Mouse (Mus musculus): ENCODE data around the gene Zfp62. TPM values are rescaled to one million over a fixed set of nuclear protein-coding genes. Genes with fewer than 3 reads are reported as not detected.
A peak's percentile ranks its signal among the peaks of the same experiment; 100 is the strongest.
"Not testable (repeated sequence)": the region's sequence is repeated elsewhere in the genome, so short reads cannot be mapped to it uniquely, and the experiment has no call there.

Zfp62 gene
- polyA plus RNA-seq, 1 experiment: 1.5 TPM

- Histone ChIP-seq H3K4me3 (replicated peaks) (no peak within 1 kb of the TSS), H3K36me3 (replicated peaks; ENCODE audit: low read length) (no peaks in the 10 kb centered on the region), H3K27me3 (replicated peaks) (no peaks in the 10 kb centered on the region), H3K4me1 (peaks cover 59% of the 10 kb centered on the region), H3K9me3 (no peaks in the 10 kb centered on the region)
- TF ChIP-seq FLI1 (IDR thresholded peaks at IDR 0.05; ENCODE audit: low read length) (no peak), GATA1 (IDR thresholded peaks at IDR 0.05; ENCODE audit: borderline replicate concordance, low read length) (no peak)
These were observed 16.1 kb upstream of the Zfp62 start, which contains the start of gene Btnl9 for GRCm38 (mm10) chr11:49186955-49187488. TSS of gene Btnl9 (minus strand) at chr11:49187159.

DNA sequence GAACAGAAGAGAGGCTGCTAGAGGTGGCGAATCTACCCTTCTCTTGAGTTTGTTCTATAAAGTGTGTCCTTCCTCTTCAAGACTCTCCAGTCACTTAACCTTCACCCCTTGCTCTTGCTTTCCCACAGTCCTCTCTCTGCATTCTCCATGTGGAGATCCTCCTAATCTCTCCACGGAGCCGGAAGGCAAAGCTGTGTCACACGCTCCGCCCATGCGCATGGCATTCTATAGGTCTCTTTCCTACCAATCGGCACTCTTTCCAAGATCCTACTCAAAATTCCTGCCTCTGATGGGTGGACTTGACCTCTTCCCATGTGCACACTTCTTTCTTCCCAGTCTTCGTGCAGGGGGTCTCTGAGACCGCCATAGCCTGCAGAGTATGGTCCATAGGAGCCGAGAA lies 15.4 kb upstream of the Zfp62 start:
- H3K27me3 ChIP-seq (replicated peaks): no peaks in the 10 kb centered on the region
- H3K4me3 ChIP-seq (replicated peaks): no peak overlapping the region
- H3K4me1 ChIP-seq: peaks cover 59% of the 10 kb centered on the region
- no peaks in the 10 kb centered on the region for H3K36me3 ChIP-seq (replicated peaks; ENCODE audit: low read length)
- H3K9me3 ChIP-seq: no peaks in the 10 kb centered on the region
- TF ChIP-seq GATA1 (IDR thresholded peaks at IDR 0.05; ENCODE audit: borderline replicate concordance, low read length): no peak
- TF ChIP-seq FLI1 (IDR thresholded peaks at IDR 0.05; ENCODE audit: low read length): no peak

GRCm38 (mm10) chr11:49189737-49190136 lies 13.4 kb upstream of the Zfp62 start:
- Histone ChIP-seq H3K27me3 (replicated peaks) (no peaks in the 10 kb centered on the region), H3K4me3 (replicated peaks) (no peak overlapping the region), H3K9me3 (no peaks in the 10 kb centered on the region), H3K36me3 (replicated peaks; ENCODE audit: low read length) (peaks cover 6% of the 10 kb centered on the region), H3K4me1 (peaks cover 42% of the 10 kb centered on the region)
- TF ChIP-seq GATA1 (IDR thresholded peaks at IDR 0.05; ENCODE audit: borderline replicate concordance, low read length): no peak
- no peak for TF ChIP-seq FLI1 (IDR thresholded peaks at IDR 0.05; ENCODE audit: low read length)

GRCm38 (mm10) chr11:49191083-49191482 lies 12.0 kb upstream of the Zfp62 start:
- Histone ChIP-seq H3K4me1 (peaks cover 40% of the 10 kb centered on the region), H3K9me3 (no peaks in the 10 kb centered on the region), H3K36me3 (replicated peaks; ENCODE audit: low read length) (peaks cover 9% of the 10 kb centered on the region), H3K4me3 (replicated peaks) (no peak overlapping the region), H3K27me3 (replicated peaks) (no peaks in the 10 kb centered on the region)
- TF ChIP-seq FLI1 (IDR thresholded peaks at IDR 0.05; ENCODE audit: low read length) (no peak), GATA1 (IDR thresholded peaks at IDR 0.05; ENCODE audit: borderline replicate concordance, low read length) (no peak)

GRCm38 (mm10) chr11:49194771-49195170 lies 8.3 kb upstream of the Zfp62 start:
- not testable (repeated sequence) for H3K4me3 ChIP-seq (replicated peaks); H3K27me3 ChIP-seq (replicated peaks); H3K9me3 ChIP-seq
- Histone ChIP-seq H3K36me3 (replicated peaks; ENCODE audit: low read length) (peaks cover 30% of the 10 kb centered on the region), H3K4me1 (peaks cover 26% of the 10 kb centered on the region)

- Histone ChIP-seq H3K36me3 (replicated peaks; ENCODE audit: low read length) (peaks cover 34% of the 10 kb centered on the region), H3K9me3 (no peaks in the 10 kb centered on the region), H3K4me3 (replicated peaks) (no peak overlapping the region), H3K4me1 (peaks cover 24% of the 10 kb centered on the region), H3K27me3 (replicated peaks) (no peaks in the 10 kb centered on the region)
- TF ChIP-seq FLI1 (IDR thresholded peaks at IDR 0.05; ENCODE audit: low read length) (no peak), GATA1 (IDR thresholded peaks at IDR 0.05; ENCODE audit: borderline replicate concordance, low read length) (no peak)
These were observed 7.2 kb upstream of the Zfp62 start for GRCm38 (mm10) chr11:49195819-49196322.

- peaks cover 41% of the 10 kb centered on the region for H3K4me1 ChIP-seq
- H3K27me3 ChIP-seq (replicated peaks): no peaks in the 10 kb centered on the region
- H3K9me3 ChIP-seq: no peaks in the 10 kb centered on the region
- H3K4me3 ChIP-seq (replicated peaks): no peak overlapping the region
- TF ChIP-seq FLI1 (IDR thresholded peaks at IDR 0.05; ENCODE audit: low read length) (no peak), GATA1 (IDR thresholded peaks at IDR 0.05; ENCODE audit: borderline replicate concordance, low read length) (no peak)
- H3K36me3 ChIP-seq (replicated peaks; ENCODE audit: low read length): peaks cover 33% of the 10 kb centered on the region
These were observed 2.4 kb upstream of the Zfp62 start for GRCm38 (mm10) chr11:49200666-49201065.

DNA sequence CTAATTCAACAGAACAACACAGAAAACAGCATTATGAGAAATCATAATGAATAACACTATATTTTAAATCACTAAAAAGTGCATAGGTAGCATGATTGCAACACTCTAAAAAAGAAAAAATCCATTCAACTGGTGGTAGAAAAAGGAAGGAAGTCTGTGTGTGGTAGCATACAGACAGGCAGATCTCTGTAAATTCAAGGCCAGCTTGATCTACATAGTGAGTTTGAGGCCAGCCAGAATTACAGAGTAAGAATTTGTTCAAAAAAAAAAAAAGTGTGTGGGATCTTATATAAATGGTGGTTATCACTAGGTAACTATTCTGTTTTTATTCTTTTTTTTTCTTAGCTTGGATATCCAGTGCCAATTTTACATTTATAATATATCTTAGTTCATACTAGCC lies 1.9 kb upstream of the Zfp62 start:
- peaks cover 30% of the 10 kb centered on the region for H3K36me3 ChIP-seq (replicated peaks; ENCODE audit: low read length)
- H3K9me3 ChIP-seq: no peaks in the 10 kb centered on the region
- H3K27me3 ChIP-seq (replicated peaks): no peaks in the 10 kb centered on the region
- TF ChIP-seq FLI1 (IDR thresholded peaks at IDR 0.05; ENCODE audit: low read length) (no peak), GATA1 (IDR thresholded peaks at IDR 0.05; ENCODE audit: borderline replicate concordance, low read length) (no peak)
- peak overlapping the region; percentile 82 for H3K4me3 ChIP-seq (replicated peaks)
- peaks cover 39% of the 10 kb centered on the region for H3K4me1 ChIP-seq

DNA sequence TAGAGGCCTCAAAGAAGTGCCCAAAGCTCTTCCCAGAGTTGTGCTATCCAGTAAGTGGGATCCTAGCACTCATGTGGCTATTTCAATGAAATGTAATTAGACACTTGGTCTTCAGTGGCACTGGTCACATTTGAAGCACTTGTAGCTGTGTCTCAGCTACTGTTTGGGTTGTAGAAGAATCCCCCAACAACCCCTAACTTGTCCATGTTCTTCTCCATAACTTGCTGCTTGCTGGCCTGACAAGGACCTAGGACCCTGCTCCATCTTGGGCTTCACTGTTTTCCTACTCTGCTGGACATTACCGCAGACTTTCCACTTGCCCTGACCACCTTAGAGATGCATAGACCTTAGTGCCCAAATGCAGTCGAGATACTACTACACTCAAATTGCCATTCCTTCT lies 1.0 kb upstream of the Zfp62 start:
- TF ChIP-seq FLI1 (IDR thresholded peaks at IDR 0.05; ENCODE audit: low read length): no peak
- no peak for TF ChIP-seq GATA1 (IDR thresholded peaks at IDR 0.05; ENCODE audit: borderline replicate concordance, low read length)

DNA sequence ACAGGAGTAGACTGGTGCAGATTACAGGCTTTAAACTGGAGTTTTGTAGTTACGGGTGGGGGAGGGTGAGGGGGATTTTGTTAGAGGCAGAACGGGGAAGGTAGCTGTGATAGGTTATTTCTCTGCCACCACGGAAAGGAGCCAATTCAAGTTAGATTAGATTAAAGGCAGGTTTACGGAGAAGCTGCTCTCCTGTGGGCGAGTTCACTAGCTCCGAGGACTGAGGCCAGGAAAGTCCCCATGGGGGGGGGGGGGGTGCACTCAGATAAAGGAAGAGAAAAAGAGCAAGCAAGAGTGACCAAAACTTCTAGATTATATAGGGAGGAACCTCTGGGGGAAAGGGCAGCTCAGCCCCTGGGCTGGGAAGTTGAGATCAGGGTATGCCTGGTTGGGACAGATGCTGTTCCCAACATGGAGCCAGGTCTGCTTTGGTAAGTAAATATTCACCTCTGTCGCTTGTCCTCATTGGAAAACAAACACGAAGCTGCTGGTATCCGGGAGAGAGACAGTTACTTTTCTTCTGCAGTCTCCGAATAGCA lies 500 bp upstream of the Zfp62 start:
- H3K9me3 ChIP-seq: no peaks in the 10 kb centered on the region
- H3K4me3 ChIP-seq (replicated peaks): peak overlapping the region; percentile 93
- H3K36me3 ChIP-seq (replicated peaks; ENCODE audit: low read length): peaks cover 33% of the 10 kb centered on the region
- peaks cover 48% of the 10 kb centered on the region for H3K4me1 ChIP-seq
- H3K27me3 ChIP-seq (replicated peaks): no peaks in the 10 kb centered on the region
- TF ChIP-seq GATA1 (IDR thresholded peaks at IDR 0.05; ENCODE audit: borderline replicate concordance, low read length) (no peak), FLI1 (IDR thresholded peaks at IDR 0.05; ENCODE audit: low read length) (no peak)

More for the DNA sequence above, 1.0 kb upstream of the Zfp62 start:
- Histone ChIP-seq H3K27me3 (replicated peaks) (no peaks in the 10 kb centered on the region), H3K36me3 (replicated peaks; ENCODE audit: low read length) (peaks cover 34% of the 10 kb centered on the region), H3K9me3 (no peaks in the 10 kb centered on the region), H3K4me3 (replicated peaks) (peak overlapping the region; percentile 93), H3K4me1 (peaks cover 43% of the 10 kb centered on the region)
